Mouse (Mus musculus) lung, embryonic 14.5 days (tissue): ENCODE results near the gene Nexn. TPM values are rescaled to one million over a fixed set of nuclear protein-coding genes. Genes with fewer than 3 reads are reported as not detected.
A peak's percentile ranks its signal among the peaks of the same experiment; 100 is the strongest.

Experiments used
- ATAC-seq: fragments of 200-750 bp; cut with Nextera tagmentation; 2 replicates; pipeline ENCODE4 v1.8.0; 2017; ENCODE audit warnings: mild to moderate bottlenecking, moderate TSS enrichment, moderate library complexity; ENCODE audit not compliant: insufficient read depth
- DNase-seq: peaks from one replicate; pipeline ENCODE4 v3.0.0-alpha.2; 2015
- H3K27ac ChIP-seq: fragments of 300-500 bp; sonication (generic); 2 replicates; pipeline ENCODE4 v1.5.1; 2014; ENCODE audit warnings: low read depth, mild to moderate bottlenecking, moderate library complexity
- H3K27me3 ChIP-seq: fragments of 300-500 bp; sonication (generic); 2 replicates; pipeline ENCODE4 v1.6.1; 2014; ENCODE audit warnings: low read length, control low read depth; ENCODE audit not compliant: insufficient read depth
- H3K36me3 ChIP-seq: fragments of 300-500 bp; sonication (generic); 2 replicates; pipeline ENCODE4 v1.6.1; 2014; ENCODE audit warnings: control low read depth; ENCODE audit not compliant: insufficient read depth
- H3K4me1 ChIP-seq: fragments of 300-500 bp; sonication (generic); 2 replicates; pipeline ENCODE4 v1.6.1; 2014; ENCODE audit warnings: antibody characterized with exemption, control low read depth; ENCODE audit not compliant: insufficient read depth
- H3K4me2 ChIP-seq: fragments of 300-500 bp; sonication (generic); 2 replicates; pipeline ENCODE4 v1.6.1; 2014; ENCODE audit warnings: mild to moderate bottlenecking
- H3K4me3 ChIP-seq: fragments of 300-500 bp; sonication (generic); 2 replicates; pipeline ENCODE4 v1.5.1; 2014; ENCODE audit warnings: low read depth, low read length
- H3K9ac ChIP-seq: fragments of 300-500 bp; sonication (generic); 2 replicates; pipeline ENCODE4 v1.6.1; 2014
- H3K9me3 ChIP-seq: fragments of 300-500 bp; sonication (generic); 2 replicates; pipeline ENCODE4 v1.6.1; 2016; ENCODE audit warnings: low read depth, low read length, control low read depth
- CTCF ChIP-seq: IDR thresholded peaks from 2 replicates; pipeline ENCODE4 v1.5.1; 2016; ENCODE audit warnings: antibody characterized with exemption, low read depth
- WGBS: fragments of 180-500 bp; shearing (Covaris S2); extraction: QIAGEN DNeasy Blood & Tissue Kit; methylation state at CpG from one replicate; pipeline ENCODE4 v1.1.7; 2014; 5-methylcytosine and 5-hydroxymethylcytosine counted together
- polyA plus RNA-seq: library from polyadenylated mRNA; unstranded; fragments of >200 nt; fragmentation: Nextera tagmentation; extraction: Ambion mirVana; gene quantifications from 2 replicates; pipeline ENCODE4 v1.2.1, GENCODE M21; 2014

Gene Nexn
- polyA plus RNA-seq, 1 experiment from 2014 or later: 72.6 TPM

- Histone ChIP-seq H3K27ac (no peak overlapping the region), H3K4me2 (no peak overlapping the region), H3K9ac (no peak overlapping the region), H3K27me3 (no peaks in the 10 kb centered on the region; the same call in 1 of the 2 replicates), H3K4me1 (no peaks in the 10 kb centered on the region), H3K36me3 (peaks cover 2% of the 10 kb centered on the region; the same call in 1 of the 2 replicates), H3K9me3 (no peaks in the 10 kb centered on the region), H3K4me3 (no peak overlapping the region)
- ATAC-seq: no peak
- WGBS: 76% methylated on average over 10 of the region's 10 CpGs
- DNase-seq: no peak
- no peak for TF ChIP-seq CTCF
Measured at GRCm38 (mm10) chr3:152271071-152271710, 5.0 kb upstream of the Nexn start.

- H3K9me3 ChIP-seq: no peaks in the 10 kb centered on the region
- H3K36me3 ChIP-seq: no peaks in the 10 kb centered on the region
- H3K4me2 ChIP-seq: no peak overlapping the region
- DNase-seq (no peak), ATAC-seq (no peak)
- no peak overlapping the region for H3K9ac ChIP-seq
- H3K27me3 ChIP-seq: no peaks in the 10 kb centered on the region; the same call in 1 of the 2 replicates
- TF ChIP-seq CTCF: no peak
- WGBS: 88% methylated on average over 14 of the region's 14 CpGs
- H3K4me3 ChIP-seq: no peak overlapping the region
- no peak overlapping the region for H3K27ac ChIP-seq
- H3K4me1 ChIP-seq: no peaks in the 10 kb centered on the region
Measured at GRCm38 (mm10) chr3:152268099-152268498, 1.9 kb upstream of the Nexn start.

- H3K4me1 ChIP-seq: peaks cover 6% of the 10 kb centered on the region; the same call in 1 of the 2 replicates
- DNase-seq (peak; percentile 86), ATAC-seq (peak; percentile 91)
- no peaks in the 10 kb centered on the region for H3K9me3 ChIP-seq
- H3K4me2 ChIP-seq: peak overlapping the region; percentile 91
- no peak for TF ChIP-seq CTCF
- WGBS: under 1% methylated on average over 63 of the region's 63 CpGs
- peak overlapping the region; percentile 98 for H3K27ac ChIP-seq
- H3K27me3 ChIP-seq: no peaks in the 10 kb centered on the region; the same call in 1 of the 2 replicates
- peaks cover 6% of the 10 kb centered on the region; the same call in 1 of the 2 replicates for H3K36me3 ChIP-seq
- H3K9ac ChIP-seq: peak overlapping the region; percentile 88
- peak overlapping the region; percentile 68 for H3K4me3 ChIP-seq
Measured at GRCm38 (mm10) chr3:152265351-152266035, 657 bp downstream of the Nexn start.

- DNase-seq (peak; percentile 66), ATAC-seq (no peak)
- no peaks in the 10 kb centered on the region; the same call in 1 of the 2 replicates for H3K27me3 ChIP-seq
- peak overlapping the region; percentile 68 for H3K4me3 ChIP-seq
- WGBS: 16% methylated on average over 12 of the region's 12 CpGs
- H3K9me3 ChIP-seq: no peaks in the 10 kb centered on the region
- H3K4me1 ChIP-seq: peaks cover 6% of the 10 kb centered on the region; the same call in 1 of the 2 replicates
- H3K9ac ChIP-seq: peak overlapping the region; percentile 88
- TF ChIP-seq CTCF: no peak
- H3K4me2 ChIP-seq: peak overlapping the region; percentile 91
- H3K27ac ChIP-seq: peak overlapping the region; percentile 98
- peaks cover 6% of the 10 kb centered on the region; the same call in 1 of the 2 replicates for H3K36me3 ChIP-seq
Measured at GRCm38 (mm10) chr3:152264830-152265229, 1.3 kb downstream of the Nexn start.

GRCm38 (mm10) chr3:152264374-152264773, 1.8 kb downstream of the Nexn start:
- ATAC-seq: no peak
- H3K4me3 ChIP-seq: peak overlapping the region; percentile 68
- H3K4me1 ChIP-seq: peaks cover 6% of the 10 kb centered on the region; the same call in 1 of the 2 replicates
- peak; percentile 58 for DNase-seq
- no peaks in the 10 kb centered on the region for H3K9me3 ChIP-seq
- H3K36me3 ChIP-seq: peaks cover 6% of the 10 kb centered on the region; the same call in 1 of the 2 replicates
- peak overlapping the region; percentile 91 for H3K4me2 ChIP-seq
- 26% methylated on average over 10 of the region's 10 CpGs for WGBS
- peak overlapping the region; percentile 98 for H3K27ac ChIP-seq
- no peaks in the 10 kb centered on the region; the same call in 1 of the 2 replicates for H3K27me3 ChIP-seq
- peak overlapping the region; percentile 88 for H3K9ac ChIP-seq
- no peak for TF ChIP-seq CTCF

- TF ChIP-seq CTCF: no peak
- H3K27ac ChIP-seq: peak overlapping the region; percentile 78
- no peaks in the 10 kb centered on the region; the same call in 1 of the 2 replicates for H3K27me3 ChIP-seq
- H3K9ac ChIP-seq: peak overlapping the region; percentile 41
- peaks cover 6% of the 10 kb centered on the region; the same call in 1 of the 2 replicates for H3K4me1 ChIP-seq
- 16% methylated on average over 8 of the region's 8 CpGs for WGBS
- peak overlapping the region; percentile 15; the same call in 1 of the 2 replicates for H3K4me3 ChIP-seq
- peak overlapping the region; percentile 91 for H3K4me2 ChIP-seq
- no peaks in the 10 kb centered on the region for H3K9me3 ChIP-seq
- ATAC-seq (no peak), DNase-seq (peak; percentile 60)
- peaks cover 6% of the 10 kb centered on the region; the same call in 1 of the 2 replicates for H3K36me3 ChIP-seq
Measured at GRCm38 (mm10) chr3:152261948-152262347, 4.2 kb downstream of the Nexn start.

GRCm38 (mm10) chr3:152261436-152261835, 4.7 kb downstream of the Nexn start:
- Histone ChIP-seq H3K27ac (peak overlapping the region; percentile 78), H3K9ac (peak overlapping the region; percentile 41; the same call in 1 of the 2 replicates), H3K4me1 (peaks cover 6% of the 10 kb centered on the region; the same call in 1 of the 2 replicates), H3K9me3 (no peaks in the 10 kb centered on the region), H3K4me2 (peak overlapping the region; percentile 91), H3K36me3 (peaks cover 6% of the 10 kb centered on the region; the same call in 1 of the 2 replicates), H3K27me3 (no peaks in the 10 kb centered on the region; the same call in 1 of the 2 replicates), H3K4me3 (no peak overlapping the region)
- 56% methylated on average over 8 of the region's 8 CpGs for WGBS
- no peak for TF ChIP-seq CTCF
- DNase-seq (no peak), ATAC-seq (no peak)
